Mouse (Mus musculus): ENCODE measurements around the gene Cntn1.

DNA sequence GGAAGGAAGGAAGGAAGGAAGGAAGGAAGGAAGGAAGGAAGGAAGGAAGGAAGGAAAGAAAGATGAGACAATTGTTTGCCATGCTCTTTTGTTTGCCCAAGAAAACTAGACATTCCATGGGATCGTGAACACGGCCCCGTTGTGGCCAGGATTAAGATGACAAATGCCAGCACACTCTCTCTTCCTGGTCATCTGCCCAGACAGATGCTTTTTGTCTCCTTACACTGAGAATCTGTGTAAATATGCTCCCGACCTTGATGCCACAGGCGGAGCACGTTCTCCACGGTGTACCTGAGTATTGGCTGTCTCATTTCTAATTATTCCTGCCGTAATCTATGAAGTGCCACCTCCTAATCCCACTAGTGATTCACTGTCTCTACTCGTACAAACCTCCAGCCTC, 51.0 kb downstream of the Cntn1 start:
- no peak for TF ChIP-seq CTCF (IDR thresholded peaks at IDR 0.05; ENCODE audit: low read depth)
- TF ChIP-seq EP300 (optimal IDR thresholded peaks at IDR 0.05): no peak
